Mouse (Mus musculus) heart, embryonic 11.5 days (tissue): ENCODE data around the gene Pnrc2. TPM values are rescaled to one million over a fixed set of nuclear protein-coding genes. Genes with fewer than 3 reads are reported as not detected.

Experiments
- ATAC-seq: fragments of 200-750 bp; cut with Nextera tagmentation; replicated peaks from 2 replicates; pipeline ENCODE4 v1.8.0; 2017; ENCODE audit warnings: moderate library complexity; ENCODE audit not compliant: insufficient number of reproducible peaks, low FRiP score, low TSS enrichment
- H3K27ac ChIP-seq: fragments of 300-500 bp; sonication (generic); 2 replicates; pipeline ENCODE4 v1.5.1; 2014; ENCODE audit warnings: mild to moderate bottlenecking, low read depth, low read length
- H3K27me3 ChIP-seq: fragments of 300-500 bp; sonication (generic); 2 replicates; pipeline ENCODE4 v1.6.1; 2014; ENCODE audit warnings: mild to moderate bottlenecking, low read length, mixed read lengths; ENCODE audit not compliant: control insufficient read depth, insufficient read depth
- H3K36me3 ChIP-seq: fragments of 300-500 bp; sonication (generic); 2 replicates; pipeline ENCODE4 v1.6.1; 2014; ENCODE audit warnings: mild to moderate bottlenecking, low read length, moderate library complexity, mixed read lengths; ENCODE audit not compliant: control insufficient read depth, insufficient read depth
- H3K4me1 ChIP-seq: fragments of 300-500 bp; sonication (generic); 2 replicates; pipeline ENCODE4 v1.6.1; 2014; ENCODE audit warnings: low read length; ENCODE audit not compliant: control insufficient read depth, insufficient read depth
- H3K4me2 ChIP-seq: fragments of 300-500 bp; sonication (generic); 2 replicates; pipeline ENCODE4 v1.6.1; 2014; ENCODE audit warnings: mild to moderate bottlenecking, moderate library complexity
- H3K4me3 ChIP-seq: fragments of 300-500 bp; sonication (generic); 2 replicates; pipeline ENCODE4 v1.5.1; 2014; ENCODE audit warnings: low read depth, low read length
- H3K9ac ChIP-seq: fragments of 300-500 bp; sonication (generic); 2 replicates; pipeline ENCODE4 v1.6.1; 2014; ENCODE audit warnings: mild to moderate bottlenecking, low read depth, low read length, moderate library complexity
- H3K9me3 ChIP-seq: fragments of 300-500 bp; sonication (generic); replicated peaks from 2 replicates; pipeline ENCODE4 v1.6.1; 2016; ENCODE audit warnings: low read length; ENCODE audit not compliant: control insufficient read depth
- WGBS: fragments of 180-500 bp; shearing (Covaris S2); extraction: QIAGEN DNeasy Blood & Tissue Kit; methylation state at CpG from one replicate; pipeline ENCODE4 v1.1.7; 2014; ENCODE audit not compliant: insufficient replicate concordance; 5-methylcytosine and 5-hydroxymethylcytosine counted together
- polyA plus RNA-seq: library from polyadenylated mRNA; unstranded; fragments of >200 nt; fragmentation: Nextera tagmentation; extraction: Ambion mirVana; gene quantifications from 2 replicates; pipeline ENCODE4 v1.2.1, GENCODE M21; 2014

The Pnrc2 gene
- polyA plus RNA-seq, 1 experiment from 2014 or later: 138 TPM

DNA sequence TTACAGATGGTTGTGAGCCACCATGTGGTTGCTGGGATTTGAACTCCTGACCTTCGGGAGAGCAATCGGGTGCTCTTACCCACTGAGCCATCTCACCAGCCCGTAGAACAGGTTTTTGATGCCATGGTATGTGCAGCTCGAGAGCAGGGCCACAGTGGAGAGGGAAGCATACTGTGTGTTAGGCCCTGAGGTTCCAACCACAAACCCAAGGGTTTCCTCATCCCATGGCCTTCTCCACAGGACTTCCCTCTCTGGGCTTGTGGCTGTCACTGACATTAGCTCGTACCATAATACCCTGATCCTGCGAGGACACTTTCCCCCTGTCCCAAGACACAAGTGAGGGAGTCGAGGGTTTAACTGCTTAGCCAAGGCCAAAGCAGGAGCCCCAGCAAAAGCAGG lies 25.4 kb upstream of the Pnrc2 start:
- ATAC-seq: no peak
- Histone ChIP-seq H3K4me2 (no peak overlapping the region), H3K36me3 (no peaks in the 10 kb centered on the region), H3K4me3 (no peak overlapping the region), H3K4me1 (peaks cover 12% of the 10 kb centered on the region), H3K27ac (no peak overlapping the region), H3K9me3 (no peaks in the 10 kb centered on the region), H3K27me3 (no peaks in the 10 kb centered on the region), H3K9ac (no peak overlapping the region)
- WGBS: 89% methylated on average over 7 of the region's 7 CpGs

DNA sequence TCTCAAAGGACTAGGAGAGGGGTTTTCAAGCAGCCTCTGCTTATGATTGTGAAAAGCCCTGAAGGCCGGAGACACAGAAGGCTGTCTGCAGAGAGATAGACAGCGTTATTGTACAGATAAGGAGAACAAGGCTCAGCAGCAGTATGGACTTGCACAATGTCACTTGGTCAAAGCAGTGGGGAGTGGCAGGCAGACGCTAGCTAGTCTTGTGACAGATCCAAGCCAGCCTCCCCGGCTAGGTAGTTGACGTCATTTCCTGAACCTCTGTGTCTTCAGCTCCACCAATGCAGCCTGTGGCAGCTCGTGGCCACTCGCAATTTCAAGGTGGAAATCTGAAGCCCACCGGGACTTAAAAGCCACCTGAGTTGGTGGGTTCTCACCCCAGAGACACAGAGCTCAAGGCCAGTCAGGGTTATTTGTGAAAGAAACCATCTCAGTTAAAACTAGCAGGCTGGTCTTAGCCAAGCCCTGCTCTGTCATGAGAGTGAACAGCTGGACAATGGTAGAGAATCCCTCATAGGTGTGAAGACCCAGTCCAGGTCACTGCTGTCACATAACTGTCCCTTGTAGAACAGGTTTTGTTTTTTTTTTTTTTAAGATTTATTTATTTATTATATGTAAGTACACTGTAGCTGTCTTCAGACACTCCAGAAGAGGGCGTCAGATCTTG lies 24.9 kb upstream of the Pnrc2 start:
- ATAC-seq: peak; percentile 75
- Histone ChIP-seq H3K27ac (peak overlapping the region; percentile 47), H3K4me3 (no peak overlapping the region), H3K36me3 (no peaks in the 10 kb centered on the region), H3K9ac (peak overlapping the region; percentile 56; the same call in 1 of the 2 replicates), H3K4me1 (peaks cover 12% of the 10 kb centered on the region), H3K4me2 (peak overlapping the region; percentile 25), H3K9me3 (no peaks in the 10 kb centered on the region), H3K27me3 (no peaks in the 10 kb centered on the region)
- 31% methylated on average over 9 of the region's 9 CpGs for WGBS

DNA sequence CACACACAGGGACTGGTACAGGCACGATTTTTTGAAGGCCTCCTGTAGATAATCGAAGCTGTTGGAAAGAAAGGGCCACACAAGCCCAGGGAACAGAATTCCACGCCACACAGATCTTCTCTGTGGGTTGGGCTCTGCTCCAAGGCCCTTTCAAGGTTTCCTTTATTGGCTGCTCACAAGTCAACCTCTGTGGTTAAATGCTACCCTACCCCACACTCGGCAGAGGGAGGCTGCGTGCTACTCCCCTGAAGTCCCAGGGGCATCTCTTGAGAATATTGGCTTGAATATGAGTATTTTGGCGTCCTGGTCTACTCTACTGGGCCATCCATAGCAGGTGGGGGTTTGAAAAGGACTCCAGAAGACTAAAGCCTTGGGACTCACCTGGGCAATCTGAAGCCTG lies 22.5 kb upstream of the Pnrc2 start:
- no peak overlapping the region for H3K4me2 ChIP-seq
- no peak overlapping the region for H3K9ac ChIP-seq
- WGBS: 69% methylated on average over 6 of the region's 6 CpGs
- no peaks in the 10 kb centered on the region for H3K9me3 ChIP-seq
- ATAC-seq: no peak
- H3K36me3 ChIP-seq: no peaks in the 10 kb centered on the region
- H3K27me3 ChIP-seq: no peaks in the 10 kb centered on the region
- H3K4me1 ChIP-seq: peaks cover 12% of the 10 kb centered on the region
- no peak overlapping the region for H3K4me3 ChIP-seq
- no peak overlapping the region for H3K27ac ChIP-seq

DNA sequence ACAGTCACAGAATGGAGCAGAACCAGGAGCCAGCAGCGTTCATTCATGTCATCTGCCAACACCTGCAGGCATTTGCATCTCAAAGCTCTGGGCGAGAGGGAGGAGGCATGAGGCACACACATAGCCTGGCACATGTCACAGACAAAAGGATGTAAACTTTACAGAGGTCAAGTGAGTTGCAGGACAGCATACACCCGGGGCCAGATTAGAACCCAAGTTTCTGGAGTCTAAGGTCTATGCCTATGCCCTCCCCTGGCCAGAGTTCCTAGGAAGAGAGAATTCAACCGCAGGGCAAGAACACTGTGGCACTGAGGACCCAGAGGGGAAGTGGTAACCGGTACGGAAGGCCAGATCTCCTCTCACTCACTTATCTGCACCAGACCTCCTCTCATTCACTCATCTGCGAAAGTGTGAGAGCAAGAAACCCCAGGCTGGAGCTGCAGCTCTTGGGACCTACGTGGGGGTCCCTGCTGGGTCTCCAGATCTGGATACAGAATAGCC lies 21.5 kb upstream of the Pnrc2 start, which contains the start of gene Cnr2:
TSS of gene Cnr2 (plus strand) at position 324 of the 501 bp plus-strand sequence.
- 32% methylated on average over 8 of the region's 8 CpGs for WGBS
- Histone ChIP-seq H3K27me3 (no peaks in the 10 kb centered on the region), H3K4me3 (no peak within 1 kb of the TSS), H3K9ac (no peak within 1 kb of the TSS), H3K36me3 (no peaks in the 10 kb centered on the region), H3K4me2 (no peak within 1 kb of the TSS), H3K27ac (no peak within 1 kb of the TSS), H3K4me1 (peaks cover 12% of the 10 kb centered on the region), H3K9me3 (no peaks in the 10 kb centered on the region)
- no peak for ATAC-seq

DNA sequence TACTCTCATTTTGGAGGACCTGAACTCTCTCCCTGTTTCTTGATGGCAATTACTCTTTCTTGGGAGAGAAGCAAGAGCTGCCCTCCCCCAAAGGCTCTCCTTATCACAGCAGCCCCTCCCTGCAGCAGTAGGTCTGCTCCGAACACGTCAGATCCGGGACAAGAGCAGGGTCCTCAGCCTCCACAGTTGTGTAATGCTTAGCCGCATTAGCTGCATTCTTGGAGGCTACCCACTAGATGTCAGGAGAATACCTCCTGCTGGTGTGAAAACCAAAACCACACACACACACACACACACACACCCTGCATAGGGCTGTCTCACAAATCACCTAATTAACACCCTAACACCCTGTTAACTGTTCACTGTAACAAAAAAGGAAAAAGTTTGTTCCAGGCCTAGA lies 19.2 kb upstream of the Pnrc2 start:
- ATAC-seq: no peak
- no peaks in the 10 kb centered on the region for H3K36me3 ChIP-seq
- no peak overlapping the region for H3K27ac ChIP-seq
- no peak overlapping the region for H3K9ac ChIP-seq
- no peaks in the 10 kb centered on the region for H3K9me3 ChIP-seq
- no peak overlapping the region for H3K4me2 ChIP-seq
- H3K4me3 ChIP-seq: no peak overlapping the region
- WGBS: 17% methylated on average over 4 of the region's 4 CpGs
- peaks cover 6% of the 10 kb centered on the region; the same call in 1 of the 2 replicates for H3K4me1 ChIP-seq
- no peaks in the 10 kb centered on the region for H3K27me3 ChIP-seq

DNA sequence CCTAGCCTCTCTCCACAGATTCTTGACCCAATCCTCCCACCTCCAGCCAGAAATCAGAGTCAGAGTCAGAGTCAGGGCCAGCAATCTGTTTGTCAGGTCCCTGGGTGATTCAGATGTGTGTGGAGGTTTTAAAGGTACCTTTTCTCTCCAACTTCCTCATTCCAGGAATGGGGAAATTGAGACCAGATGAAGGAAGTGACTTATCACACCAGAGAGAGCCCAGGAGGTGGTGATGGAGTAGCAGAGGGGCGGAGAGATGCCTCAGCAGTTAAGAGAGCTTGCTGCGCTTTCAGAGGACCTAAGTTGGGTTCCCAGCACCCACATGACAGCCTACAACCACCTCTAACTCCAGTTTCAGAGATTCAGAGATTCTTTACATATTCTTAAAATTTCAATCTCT lies 17.9 kb upstream of the Pnrc2 start:
- ATAC-seq: no peak
- H3K27ac ChIP-seq: no peak overlapping the region
- WGBS: 83% methylated on average over 2 of the region's 2 CpGs
- peaks cover 6% of the 10 kb centered on the region; the same call in 1 of the 2 replicates for H3K4me1 ChIP-seq
- H3K9ac ChIP-seq: no peak overlapping the region
- H3K4me2 ChIP-seq: no peak overlapping the region
- no peaks in the 10 kb centered on the region for H3K27me3 ChIP-seq
- H3K36me3 ChIP-seq: no peaks in the 10 kb centered on the region
- no peak overlapping the region for H3K4me3 ChIP-seq
- no peaks in the 10 kb centered on the region for H3K9me3 ChIP-seq

DNA sequence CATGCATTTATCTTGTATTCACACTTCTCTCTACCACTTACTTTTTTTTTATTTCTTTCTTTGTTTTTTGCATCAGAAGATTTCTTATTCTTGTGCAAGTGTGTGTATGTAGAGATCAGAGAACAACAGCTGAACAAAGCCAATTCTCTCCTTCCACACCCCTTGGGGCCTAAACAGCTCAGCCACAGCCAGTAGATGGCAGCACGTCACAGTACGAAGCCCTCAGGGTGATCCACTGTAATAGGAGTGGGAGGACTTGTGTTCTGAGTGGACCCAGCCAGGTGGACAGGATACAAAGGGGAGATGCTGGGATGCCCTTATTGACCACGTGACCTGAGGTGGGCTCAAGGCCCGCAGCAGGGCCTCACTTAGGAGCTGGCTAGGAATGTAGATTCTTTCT lies 16.2 kb upstream of the Pnrc2 start:
- no peaks in the 10 kb centered on the region for H3K9me3 ChIP-seq
- 6% methylated on average over 4 of the region's 4 CpGs for WGBS

DNA sequence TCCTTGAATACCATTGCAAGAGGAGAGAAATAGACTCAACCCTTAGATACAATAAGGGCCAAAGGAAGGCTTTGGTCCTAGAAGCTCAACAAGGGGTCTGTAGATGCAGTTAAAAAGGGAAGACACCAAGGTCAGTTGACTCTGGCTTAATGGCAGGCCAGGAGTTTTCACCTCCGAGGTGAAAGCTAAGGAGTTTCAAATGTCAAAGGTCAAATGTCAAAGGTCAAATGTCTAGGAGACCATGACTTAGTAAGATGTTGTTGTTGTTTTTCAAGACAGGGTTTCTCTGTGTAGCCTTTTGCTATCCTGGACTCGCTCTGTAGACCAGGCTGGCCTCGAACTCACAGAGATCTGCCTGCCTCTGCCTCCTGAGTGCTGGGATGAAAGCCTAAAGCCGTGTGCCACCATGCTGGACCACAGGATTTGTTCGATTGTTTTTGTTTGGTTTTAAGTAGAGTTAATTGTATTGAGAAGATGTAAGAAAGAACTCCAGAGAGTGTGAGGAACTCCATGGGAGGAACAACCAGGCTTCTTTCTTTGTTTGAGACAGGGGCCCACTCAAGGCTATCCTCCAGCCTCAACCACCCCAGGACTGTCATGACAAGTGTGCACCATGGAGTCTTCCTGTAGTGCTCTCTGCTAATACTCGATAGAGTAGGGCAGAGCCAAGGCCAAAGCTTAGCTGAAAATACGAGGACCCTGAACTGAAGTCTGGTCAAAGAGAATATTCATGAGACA lies 15.7 kb upstream of the Pnrc2 start:
- Histone ChIP-seq H3K36me3 (no peaks in the 10 kb centered on the region), H3K9ac (no peak overlapping the region), H3K4me3 (no peak overlapping the region), H3K4me2 (no peak overlapping the region), H3K4me1 (peaks cover under 1% of the 10 kb centered on the region), H3K27me3 (no peaks in the 10 kb centered on the region), H3K9me3 (no peaks in the 10 kb centered on the region), H3K27ac (no peak overlapping the region)
- no peak for ATAC-seq
- whole genome bisulfite sequencing: 76% methylated on average over 7 of the region's 7 CpGs

More for the DNA sequence above, 16.2 kb upstream of the Pnrc2 start:
- Histone ChIP-seq H3K4me1 (peaks cover 2% of the 10 kb centered on the region; the same call in 1 of the 2 replicates), H3K9ac (no peak overlapping the region), H3K4me2 (no peak overlapping the region), H3K36me3 (no peaks in the 10 kb centered on the region), H3K27me3 (no peaks in the 10 kb centered on the region), H3K4me3 (no peak overlapping the region), H3K27ac (no peak overlapping the region)
- ATAC-seq: peak; percentile 76
